21 mouse cellular contexts compared by ENCODE assay signal in the genomic region with DNA sequence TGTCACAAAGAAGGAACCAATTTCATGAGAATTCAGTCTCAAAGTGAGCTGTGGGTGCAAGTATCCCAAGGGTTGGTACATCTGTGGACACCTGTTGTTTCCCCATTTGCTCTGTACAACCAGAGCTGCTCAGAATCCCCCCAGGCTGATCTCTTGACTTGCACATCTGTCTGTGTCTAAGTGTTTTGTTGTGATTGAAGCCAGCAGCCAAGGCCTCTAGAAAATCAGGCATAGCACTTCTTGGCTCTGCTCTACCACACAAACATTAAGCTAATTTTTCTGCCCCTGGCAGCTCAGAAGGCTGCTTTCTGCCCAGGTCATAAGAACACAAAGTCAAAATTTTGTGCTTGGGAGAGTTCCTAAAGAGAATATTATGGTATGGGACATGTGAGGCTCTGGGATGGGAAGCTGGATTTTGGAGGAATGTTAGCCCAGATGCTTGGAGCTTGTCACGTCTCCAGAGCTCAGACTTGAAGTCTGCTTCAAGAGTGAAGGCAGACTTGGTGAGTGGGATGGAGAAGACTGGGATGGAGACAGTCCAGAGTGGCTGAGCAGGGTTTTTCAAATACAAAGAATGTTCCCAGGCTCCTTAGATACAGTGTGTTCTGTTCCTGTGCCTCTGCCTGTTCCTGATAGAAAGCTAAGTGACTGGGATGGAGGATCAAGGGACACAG. TPM values are rescaled to one million over a fixed set of nuclear protein-coding genes. Genes with fewer than 3 reads are reported as not detected.
DNase-seq lines count a peak whose midpoint lies in the region; ATAC-seq and TF ChIP-seq lines count a peak whose summit lies in the region.
"Had no signal": no experiment of that assay in that cellular context is flagged by ENCODE, and none has a peak within 500 bp of the region (broad histone marks: within the 10 kb centered on the region; RNA-seq: fewer than 3 reads in every experiment).

No protein-coding gene starts in this region.

- no peak for ATAC-seq in heart, embryonic 11.5 days (replicated peaks; ENCODE audit: insufficient number of reproducible peaks, low FRiP score, low TSS enrichment)
- ATAC-seq in intestine, embryonic 15.5 days, result no peak
- ATAC-seq in intestine, postnatal 0 days, result no peak
- ATAC-seq in stomach, postnatal 0 days (ENCODE audit: low FRiP score, low TSS enrichment), result no peak
- ATAC-seq: activated CD4-positive, CD25-positive, alpha-beta regulatory T cell, adult 4 months; forebrain, embryonic 13.5 days; forebrain, postnatal 0 days; Patski had no signal

- H3K36me3 ChIP-seq in heart, embryonic 11.5 days (ENCODE audit: control insufficient read depth, insufficient read depth, low read length), result no peaks in the 10 kb centered on the region
- H3K36me3 ChIP-seq in intestine, embryonic 15.5 days, result no peaks in the 10 kb centered on the region
- H3K36me3 ChIP-seq in intestine, postnatal 0 days (ENCODE audit: control insufficient read depth, insufficient read depth), result no peaks in the 10 kb centered on the region
- H3K36me3 ChIP-seq in stomach, postnatal 0 days (ENCODE audit: control insufficient read depth, insufficient read depth, low read length), result no peaks in the 10 kb centered on the region
- H3K36me3 ChIP-seq: embryonic facial prominence, embryonic 12.5 days had no signal

- DNase-seq in heart, adult 11 months, result peak; percentile 93
- DNase-seq in skeletal muscle tissue, adult 2 months (ENCODE audit: low read depth, low spot score), result peak; percentile 12
- DNase-seq in stomach, postnatal 0 days (ENCODE audit: low spot score), result no peak
- DNase-seq in kidney, postnatal 25 days, result no peak
- no peak for DNase-seq in adrenal gland, postnatal 14 days
- DNase-seq: adrenal gland, postnatal 25 days; cerebellum, adult 2 months; cerebellum, postnatal 10 days; forebrain, postnatal 0 days; gastrocnemius, postnatal 36 days; heart, adult 2 months; kidney, adult 18-20 months had no signal

- no peaks in the 10 kb centered on the region for H3K9me3 ChIP-seq in heart, embryonic 11.5 days (replicated peaks; ENCODE audit: control insufficient read depth, low read length)
- no peaks in the 10 kb centered on the region for H3K9me3 ChIP-seq in intestine, embryonic 15.5 days
- H3K9me3 ChIP-seq in intestine, postnatal 0 days (ENCODE audit: control insufficient read depth), result no peaks in the 10 kb centered on the region
- H3K9me3 ChIP-seq in stomach, postnatal 0 days (ENCODE audit: control insufficient read depth, low read length), result no peaks in the 10 kb centered on the region
- H3K9me3 ChIP-seq: embryonic facial prominence, embryonic 12.5 days; forebrain, embryonic 13.5 days had no signal

- no peak overlapping the region for H3K9ac ChIP-seq in heart, embryonic 11.5 days (ENCODE audit: low read depth, low read length)
- H3K9ac ChIP-seq in intestine, embryonic 15.5 days, result no peak overlapping the region; the same call in 1 of the 2 replicates
- H3K9ac ChIP-seq in intestine, postnatal 0 days (ENCODE audit: low read depth, low read length), result no peak overlapping the region
- H3K9ac ChIP-seq in stomach, postnatal 0 days (ENCODE audit: low read length), result no peak overlapping the region
- H3K9ac ChIP-seq: embryonic facial prominence, embryonic 12.5 days; forebrain, embryonic 13.5 days; forebrain, postnatal 0 days; hindbrain, embryonic 14.5 days had no signal

- 52% methylated on average over 1 of the region's 1 CpGs for WGBS in heart, embryonic 11.5 days (ENCODE audit: insufficient replicate concordance)
- 59% methylated on average over 1 of the region's 1 CpGs for WGBS in intestine, embryonic 15.5 days
- WGBS in intestine, postnatal 0 days, result 71% methylated on average over 1 of the region's 1 CpGs
- 41% methylated on average over 1 of the region's 1 CpGs for WGBS in stomach, postnatal 0 days

- no peak overlapping the region for H3K4me3 ChIP-seq in heart, embryonic 11.5 days (ENCODE audit: low read depth, low read length)
- H3K4me3 ChIP-seq in intestine, embryonic 15.5 days (replicated peaks), result no peak overlapping the region
- no peak overlapping the region for H3K4me3 ChIP-seq in intestine, postnatal 0 days (ENCODE audit: low read depth, low read length)
- H3K4me3 ChIP-seq in stomach, postnatal 0 days (ENCODE audit: low read depth, low read length), result no peak overlapping the region
- H3K4me3 ChIP-seq: embryonic facial prominence, embryonic 12.5 days; forebrain, embryonic 13.5 days; heart, adult 2 months had no signal

- H3K27me3 ChIP-seq in heart, embryonic 11.5 days (ENCODE audit: control insufficient read depth, insufficient read depth, low read length), result no peaks in the 10 kb centered on the region
- H3K27me3 ChIP-seq in intestine, embryonic 15.5 days (replicated peaks), result no peaks in the 10 kb centered on the region
- no peaks in the 10 kb centered on the region for H3K27me3 ChIP-seq in intestine, postnatal 0 days (replicated peaks; ENCODE audit: control insufficient read depth, insufficient read depth, low read length)
- H3K27me3 ChIP-seq in stomach, postnatal 0 days (ENCODE audit: control insufficient read depth, insufficient read depth, low read length), result no peaks in the 10 kb centered on the region
- H3K27me3 ChIP-seq: CH12.LX; embryonic facial prominence, embryonic 12.5 days; forebrain, embryonic 13.5 days; Patski had no signal

- TF ChIP-seq CTCF in intestine, postnatal 0 days (IDR thresholded peaks at IDR 0.05; ENCODE audit: low read depth), result no peak
- no peak for TF ChIP-seq CTCF in stomach, postnatal 0 days (IDR thresholded peaks at IDR 0.05; ENCODE audit: low read depth)

- H3K4me2 ChIP-seq in heart, embryonic 11.5 days, result no peak overlapping the region
- H3K4me2 ChIP-seq in intestine, embryonic 15.5 days (replicated peaks), result no peak overlapping the region
- H3K4me2 ChIP-seq in intestine, postnatal 0 days (replicated peaks; ENCODE audit: low read depth), result no peak overlapping the region
- H3K4me2 ChIP-seq in stomach, postnatal 0 days (replicated peaks; ENCODE audit: low read depth), result no peak overlapping the region
- H3K4me2 ChIP-seq: embryonic facial prominence, embryonic 12.5 days; forebrain, embryonic 13.5 days; hindbrain, embryonic 14.5 days had no signal

- H3K4me1 ChIP-seq in heart, embryonic 11.5 days (ENCODE audit: control insufficient read depth, insufficient read depth, low read length), result peaks cover 6% of the 10 kb centered on the region
- H3K4me1 ChIP-seq in intestine, embryonic 15.5 days (replicated peaks), result 0 out of 2 replicates have a peak, but pooled peaks cover 3% of the 10 kb centered on the region
- no peaks in the 10 kb centered on the region for H3K4me1 ChIP-seq in intestine, postnatal 0 days (replicated peaks; ENCODE audit: control insufficient read depth, insufficient read depth, low read length)
- H3K4me1 ChIP-seq in stomach, postnatal 0 days (replicated peaks; ENCODE audit: control insufficient read depth, insufficient read depth), result no peaks in the 10 kb centered on the region
- H3K4me1 ChIP-seq: embryonic facial prominence, embryonic 12.5 days; forebrain, embryonic 13.5 days had no signal

- no peak overlapping the region for H3K27ac ChIP-seq in heart, embryonic 11.5 days (ENCODE audit: low read depth, low read length)
- H3K27ac ChIP-seq in intestine, embryonic 15.5 days, result peak overlapping the region; percentile 22; the same call in 1 of the 2 replicates
- H3K27ac ChIP-seq in intestine, postnatal 0 days (ENCODE audit: low read depth, low read length), result no peak overlapping the region
- 0 out of 2 replicates have a peak overlapping the region, but pooled peaks have one; percentile 4 for H3K27ac ChIP-seq in stomach, postnatal 0 days (replicated peaks)
- H3K27ac ChIP-seq: embryonic facial prominence, embryonic 12.5 days; forebrain, embryonic 13.5 days; heart, adult 2 months; hindbrain, embryonic 14.5 days had no signal

- TF ChIP-seq EP300 in stomach, postnatal 0 days (optimal IDR thresholded peaks at IDR 0.05), result no peak

RNA-seq across cellular contexts. Expression of a gene that starts 9.3 kb away (rescaled TPM):
- polyA plus RNA-seq in heart, embryonic 11.5 days (2014; fragmentation: Nextera tagmentation; extraction: Ambion mirVana), result 57.1 and 62.0 TPM in 2 replicates
- 31.9 and 33.9 TPM in 2 replicates for polyA plus RNA-seq in intestine, embryonic 15.5 days (2015; fragmentation: Nextera tagmentation; extraction: Ambion mirVana)
- polyA plus RNA-seq in intestine, postnatal 0 days (2015; fragmentation: Nextera tagmentation; extraction: Ambion mirVana), result 11.4 and 13.4 TPM in 2 replicates
- 9.3 and 9.8 TPM in 2 replicates for polyA plus RNA-seq in stomach, postnatal 0 days (2015; fragmentation: Nextera tagmentation; extraction: Ambion mirVana)
- total RNA-seq in adrenal gland, postnatal 14 days (2021), result 24.2 and 28.2 TPM in 2 replicates

Comparison
In these comparisons a context has a peak if more than half of its experiments do, and no peak if none do; other contexts are left out.
1. H3K27ac ChIP-seq: peak in intestine, embryonic 15.5 days (single experiment) and stomach, postnatal 0 days (single experiment); none in heart, embryonic 11.5 days (single experiment) and intestine, postnatal 0 days (single experiment).
2. DNase-seq: peak in heart, adult 11 months (single experiment) and skeletal muscle tissue, adult 2 months (single experiment); none in stomach, postnatal 0 days (single experiment), kidney, postnatal 25 days (0 of 2) and adrenal gland, postnatal 14 days (single experiment).